Mouse (Mus musculus) neural tube, embryonic 11.5 days (tissue): ENCODE measurements around the gene Smagp. TPM values are rescaled to one million over a fixed set of nuclear protein-coding genes. Genes with fewer than 3 reads are reported as not detected.
A peak's percentile ranks its signal among the peaks of the same experiment; 100 is the strongest.
"Not testable (repeated sequence)": the region's sequence is repeated elsewhere in the genome, so short reads cannot be mapped to it uniquely, and the experiment has no call there.

ENCODE experiments used
- ATAC-seq: fragments of 200-750 bp; cut with Nextera tagmentation; 2 replicates; pipeline ENCODE4 v1.8.0; 2017; ENCODE audit warnings: moderate number of reproducible peaks, mild to moderate bottlenecking, moderate TSS enrichment, moderate library complexity; ENCODE audit not compliant: insufficient read depth, low FRiP score, low TSS enrichment
- DNase-seq: peaks from one replicate; pipeline ENCODE4 v3.0.0-alpha.2; 2015; ENCODE audit warnings: low spot score
- H3K27ac ChIP-seq: fragments of 300-500 bp; sonication (generic); 2 replicates; pipeline ENCODE4 v1.5.1; 2014; ENCODE audit warnings: low read depth, mild to moderate bottlenecking, low read length
- H3K27me3 ChIP-seq: fragments of 300-500 bp; sonication (generic); 2 replicates; pipeline ENCODE4 v1.6.1; 2014; ENCODE audit warnings: mild to moderate bottlenecking, low read length, mixed read lengths; ENCODE audit not compliant: control insufficient read depth, insufficient read depth
- H3K36me3 ChIP-seq: fragments of 300-500 bp; sonication (generic); 2 replicates; pipeline ENCODE4 v1.6.1; 2014; ENCODE audit warnings: mild to moderate bottlenecking, low read length, moderate library complexity, mixed read lengths; ENCODE audit not compliant: control insufficient read depth, insufficient read depth
- H3K4me1 ChIP-seq: fragments of 300-500 bp; sonication (generic); 2 replicates; pipeline ENCODE4 v1.6.1; 2014; ENCODE audit warnings: low read length, mixed read lengths; ENCODE audit not compliant: control insufficient read depth, insufficient read depth
- H3K4me2 ChIP-seq: fragments of 300-500 bp; sonication (generic); 2 replicates; pipeline ENCODE4 v1.6.1; 2014; ENCODE audit warnings: low read depth, mild to moderate bottlenecking, moderate library complexity
- H3K4me3 ChIP-seq: fragments of 300-500 bp; sonication (generic); 2 replicates; pipeline ENCODE4 v1.5.1; 2014; ENCODE audit warnings: low read depth, low read length
- H3K9ac ChIP-seq: fragments of 300-500 bp; sonication (generic); 2 replicates; pipeline ENCODE4 v1.6.1; 2014; ENCODE audit warnings: mild to moderate bottlenecking, low read length
- H3K9me3 ChIP-seq: fragments of 300-500 bp; sonication (generic); 2 replicates; pipeline ENCODE4 v1.6.1; 2016; ENCODE audit warnings: low read length; ENCODE audit not compliant: control insufficient read depth
- WGBS: fragments of 180-500 bp; shearing (Covaris S2); extraction: QIAGEN DNeasy Blood & Tissue Kit; methylation state at CpG from one replicate; pipeline ENCODE4 v1.1.7; 2014; 5-methylcytosine and 5-hydroxymethylcytosine counted together
- polyA plus RNA-seq: library from polyadenylated mRNA; unstranded; fragments of >200 nt; fragmentation: Nextera tagmentation; extraction: Ambion mirVana; gene quantifications from 2 replicates; pipeline ENCODE4 v1.2.1, GENCODE M21; 2014

Smagp gene
- polyA plus RNA-seq, 1 experiment from 2014 or later, result 3.8 TPM

GRCm38 (mm10) chr15:100627287-100627686, 9.5 kb downstream of the Smagp start:
- no peak for DNase-seq

GRCm38 (mm10) chr15:100624435-100624834, 12.3 kb downstream of the Smagp start:
- Histone ChIP-seq H3K27me3 (no peaks in the 10 kb centered on the region), H3K36me3 (no peaks in the 10 kb centered on the region; the same call in 1 of the 2 replicates), H3K4me2 (no peak overlapping the region), H3K4me1 (no peaks in the 10 kb centered on the region), H3K4me3 (no peak overlapping the region), H3K9me3 (no peaks in the 10 kb centered on the region), H3K27ac (no peak overlapping the region), H3K9ac (no peak overlapping the region)
- ATAC-seq, result no peak
- DNase-seq, result no peak
- WGBS, result 93% methylated on average over 3 of the region's 3 CpGs

More at GRCm38 (mm10) chr15:100627287-100627686, 9.5 kb downstream of the Smagp start:
- Histone ChIP-seq H3K4me3 (no peak overlapping the region), H3K9ac (no peak overlapping the region), H3K9me3 (no peaks in the 10 kb centered on the region), H3K27me3 (no peaks in the 10 kb centered on the region), H3K27ac (no peak overlapping the region), H3K4me1 (no peaks in the 10 kb centered on the region), H3K36me3 (no peaks in the 10 kb centered on the region; the same call in 1 of the 2 replicates), H3K4me2 (no peak overlapping the region)
- 13% methylated on average over 10 of the region's 10 CpGs for WGBS
- ATAC-seq, result no peak

DNA sequence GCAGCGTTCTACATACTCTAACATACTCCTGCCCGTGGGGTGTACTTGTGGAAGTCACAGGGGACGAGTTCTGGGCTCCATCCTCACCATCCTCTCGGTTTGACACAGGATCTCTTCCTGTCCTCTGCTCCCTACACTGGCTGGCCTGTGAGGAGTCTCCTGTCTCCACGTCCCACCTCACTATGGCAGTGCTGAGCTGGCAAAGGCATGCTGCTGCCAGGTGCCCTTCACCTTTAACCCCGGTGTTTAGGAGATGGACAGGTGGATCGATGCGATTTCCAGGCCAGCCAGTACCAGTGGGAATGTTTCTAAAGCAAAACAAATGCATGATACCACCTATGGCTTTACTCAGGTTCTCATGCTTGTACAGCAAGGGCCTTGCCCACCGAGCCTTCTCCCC, 13.0 kb downstream of the Smagp start:
- 89% methylated on average over 9 of the region's 9 CpGs for WGBS
- ATAC-seq, result no peak
- no peaks in the 10 kb centered on the region for H3K4me1 ChIP-seq

GRCm38 (mm10) chr15:100622164-100622563, 14.6 kb downstream of the Smagp start:
- Histone ChIP-seq H3K4me3 (no peak overlapping the region), H3K36me3 (peaks cover 8% of the 10 kb centered on the region), H3K9ac (no peak overlapping the region), H3K4me1 (no peaks in the 10 kb centered on the region), H3K9me3 (no peaks in the 10 kb centered on the region), H3K4me2 (no peak overlapping the region), H3K27me3 (no peaks in the 10 kb centered on the region), H3K27ac (no peak overlapping the region)
- ATAC-seq (no peak), DNase-seq (no peak)
- 91% methylated on average over 7 of the region's 7 CpGs for WGBS

More for the DNA sequence above, 13.0 kb downstream of the Smagp start:
- Histone ChIP-seq H3K9ac (no peak overlapping the region), H3K36me3 (peaks cover 1% of the 10 kb centered on the region; the same call in 1 of the 2 replicates), H3K9me3 (no peaks in the 10 kb centered on the region), H3K4me2 (no peak overlapping the region), H3K27ac (no peak overlapping the region), H3K4me3 (no peak overlapping the region), H3K27me3 (no peaks in the 10 kb centered on the region)
- no peak for DNase-seq

DNA sequence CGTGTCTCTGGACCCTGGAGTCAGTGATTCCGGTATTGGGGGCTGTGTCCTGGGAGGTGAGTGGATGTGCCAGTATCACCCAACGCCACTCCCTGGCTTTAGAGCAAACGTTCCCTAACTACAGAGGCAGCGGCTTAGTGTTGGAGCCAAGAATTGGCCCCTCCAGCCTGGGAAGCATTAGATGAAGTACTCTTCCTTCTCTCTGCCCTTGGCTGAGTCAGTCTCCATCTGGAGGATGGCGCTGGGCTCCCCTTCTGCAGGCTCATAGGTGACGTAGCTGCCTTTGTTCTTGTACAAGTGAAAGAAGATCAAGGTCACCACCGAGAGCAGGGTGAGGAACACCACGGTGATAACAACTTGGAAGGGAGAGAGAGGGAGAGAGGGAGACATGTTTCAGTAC, 15.1 kb downstream of the Smagp start:
- not testable (repeated sequence) for ATAC-seq, H3K9me3 ChIP-seq, H3K36me3 ChIP-seq, H3K27me3 ChIP-seq, H3K4me1 ChIP-seq, H3K4me3 ChIP-seq, H3K9ac ChIP-seq, H3K27ac ChIP-seq, H3K4me2 ChIP-seq, DNase-seq
- 73% methylated on average over 9 of the region's 9 CpGs for WGBS

DNA sequence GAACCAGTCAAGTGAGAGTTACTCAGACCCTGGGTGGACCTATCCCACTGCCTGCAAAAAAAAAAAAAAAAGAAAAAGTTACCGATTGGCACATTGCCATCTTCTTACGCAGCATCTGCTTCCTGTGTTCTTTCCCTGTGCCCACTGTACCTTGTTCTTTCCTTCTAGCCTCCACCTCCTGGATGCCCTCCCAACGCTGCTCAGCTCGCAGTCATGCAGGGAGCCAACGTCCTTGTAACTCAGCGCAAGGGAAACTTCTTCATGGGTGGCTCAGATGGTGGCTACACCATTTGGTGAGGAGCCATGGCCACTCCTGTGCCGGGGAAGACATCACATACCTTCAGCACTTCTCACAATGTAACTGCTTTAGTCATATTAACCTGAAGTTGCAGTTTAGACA, 17.5 kb downstream of the Smagp start:
- Histone ChIP-seq H3K9ac (no peak overlapping the region), H3K27me3 (no peaks in the 10 kb centered on the region), H3K27ac (no peak overlapping the region), H3K4me2 (no peak overlapping the region), H3K4me3 (no peak overlapping the region), H3K4me1 (peaks cover 6% of the 10 kb centered on the region; the same call in 1 of the 2 replicates), H3K9me3 (no peaks in the 10 kb centered on the region), H3K36me3 (peaks cover 8% of the 10 kb centered on the region)
- DNase-seq, result no peak
- ATAC-seq, result no peak
- 91% methylated on average over 7 of the region's 7 CpGs for WGBS

DNA sequence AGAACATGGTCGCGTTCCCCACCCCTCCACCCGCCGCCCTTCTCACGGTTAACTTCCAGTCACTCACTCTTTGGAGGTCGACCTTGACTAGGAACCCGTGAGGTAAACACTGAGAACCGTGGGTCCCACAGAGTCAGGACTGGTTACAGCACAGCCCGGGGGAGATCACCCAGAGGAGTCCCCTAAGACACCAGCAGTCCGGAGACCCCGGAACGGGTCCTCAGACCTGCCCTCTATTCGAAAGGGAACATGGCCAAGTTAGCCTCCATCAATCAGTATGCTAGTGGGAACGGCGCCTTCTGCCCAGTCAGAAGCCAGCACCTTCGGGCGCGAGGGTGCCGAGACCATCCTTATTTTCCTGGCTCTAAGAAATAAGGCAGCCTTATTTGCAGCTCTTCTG, 20.5 kb downstream of the Smagp start:
- no peak for DNase-seq
- Histone ChIP-seq H3K4me1 (peaks cover 8% of the 10 kb centered on the region), H3K4me2 (peak overlapping the region; percentile 62), H3K36me3 (peaks cover 8% of the 10 kb centered on the region), H3K4me3 (peak overlapping the region; percentile 94), H3K9ac (peak overlapping the region; percentile 85), H3K9me3 (no peaks in the 10 kb centered on the region), H3K27me3 (no peaks in the 10 kb centered on the region), H3K27ac (peak overlapping the region; percentile 96)
- ATAC-seq, result peak; percentile 8; the same call in 1 of the 2 replicates
- under 1% methylated on average over 19 of the region's 19 CpGs for WGBS

- WGBS, result under 1% methylated on average over 28 of the region's 43 CpGs
- no peaks in the 10 kb centered on the region for H3K9me3 ChIP-seq
- peak; percentile 76 for ATAC-seq
- no peaks in the 10 kb centered on the region for H3K27me3 ChIP-seq
- peak overlapping the region; percentile 62 for H3K4me2 ChIP-seq
- H3K4me3 ChIP-seq, result peak overlapping the region; percentile 94
- peaks cover 8% of the 10 kb centered on the region for H3K4me1 ChIP-seq
- peak overlapping the region; percentile 96 for H3K27ac ChIP-seq
- peak; percentile 93 for DNase-seq
- H3K36me3 ChIP-seq, result peaks cover 8% of the 10 kb centered on the region
- peak overlapping the region; percentile 85 for H3K9ac ChIP-seq
Observed at GRCm38 (mm10) chr15:100615825-100616220, 20.9 kb downstream of the Smagp start.

DNA sequence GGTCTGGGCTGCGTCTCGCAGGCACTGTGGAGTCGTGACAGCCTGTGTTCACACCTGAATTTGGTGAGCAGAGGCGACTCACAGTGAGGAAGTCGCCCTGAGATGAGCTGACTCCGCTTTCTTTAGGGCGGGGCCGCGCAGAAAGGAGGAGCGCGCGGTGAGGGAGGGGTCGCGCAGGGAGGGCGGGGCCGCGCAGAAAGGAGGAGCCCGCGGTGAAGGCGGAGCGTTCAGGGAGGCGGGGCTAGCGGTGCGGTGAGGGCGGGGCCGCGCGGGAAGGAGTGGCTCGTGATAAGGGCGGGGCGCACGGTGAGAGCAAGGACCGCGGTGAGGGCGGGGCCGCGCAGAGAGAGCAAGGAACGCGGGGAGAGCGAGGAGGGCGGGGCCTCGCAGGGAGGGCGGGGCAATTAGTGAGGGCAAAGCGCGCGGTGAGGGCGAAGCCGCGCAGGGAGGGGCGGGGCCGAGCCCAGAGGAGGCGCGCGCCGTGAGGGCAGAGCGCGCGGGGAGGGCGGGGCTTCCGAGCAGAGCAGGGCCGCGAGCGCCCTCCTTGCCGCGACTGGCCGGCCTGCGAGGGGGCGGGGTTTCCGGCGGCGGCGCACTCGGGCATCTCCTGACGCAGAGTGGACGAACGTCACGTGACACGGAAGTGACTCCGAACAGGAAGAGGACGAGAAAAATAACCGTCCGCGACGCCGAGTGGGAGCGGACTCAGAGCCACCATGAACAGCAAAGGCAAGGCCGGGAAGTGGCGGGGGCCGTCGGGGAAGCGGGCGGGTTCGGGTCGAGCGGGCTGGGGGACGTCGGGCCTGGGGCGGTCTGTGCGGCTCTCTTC, 21.5 kb downstream of the Smagp start, which contains the start of gene Dazap2:
Gene Dazap2, plus strand, starts transcription at position 354 of the 829 bp plus-strand sequence.
- no peaks in the 10 kb centered on the region for H3K27me3 ChIP-seq
- peak within 1 kb of the TSS; percentile 85 for H3K9ac ChIP-seq
- peak within 1 kb of the TSS; percentile 62 for H3K4me2 ChIP-seq
- peaks cover 8% of the 10 kb centered on the region for H3K4me1 ChIP-seq
- WGBS, result under 1% methylated on average over 55 of the region's 99 CpGs
- peak within 1 kb of the TSS; percentile 96 for H3K27ac ChIP-seq
- H3K9me3 ChIP-seq, result no peaks in the 10 kb centered on the region
- peak within 1 kb of the TSS; percentile 94 for H3K4me3 ChIP-seq
- H3K36me3 ChIP-seq, result peaks cover 8% of the 10 kb centered on the region
- ATAC-seq (peak; percentile 90), DNase-seq (peak; percentile 99)
